Mouse (Mus musculus) cerebellum, adult 9-10 months (tissue): ENCODE measurements around the gene Olfm4.

ENCODE experiments used
- DNase-seq: peaks from one replicate; pipeline ENCODE4 v3.0.0; 2022

The Olfm4 gene

DNA sequence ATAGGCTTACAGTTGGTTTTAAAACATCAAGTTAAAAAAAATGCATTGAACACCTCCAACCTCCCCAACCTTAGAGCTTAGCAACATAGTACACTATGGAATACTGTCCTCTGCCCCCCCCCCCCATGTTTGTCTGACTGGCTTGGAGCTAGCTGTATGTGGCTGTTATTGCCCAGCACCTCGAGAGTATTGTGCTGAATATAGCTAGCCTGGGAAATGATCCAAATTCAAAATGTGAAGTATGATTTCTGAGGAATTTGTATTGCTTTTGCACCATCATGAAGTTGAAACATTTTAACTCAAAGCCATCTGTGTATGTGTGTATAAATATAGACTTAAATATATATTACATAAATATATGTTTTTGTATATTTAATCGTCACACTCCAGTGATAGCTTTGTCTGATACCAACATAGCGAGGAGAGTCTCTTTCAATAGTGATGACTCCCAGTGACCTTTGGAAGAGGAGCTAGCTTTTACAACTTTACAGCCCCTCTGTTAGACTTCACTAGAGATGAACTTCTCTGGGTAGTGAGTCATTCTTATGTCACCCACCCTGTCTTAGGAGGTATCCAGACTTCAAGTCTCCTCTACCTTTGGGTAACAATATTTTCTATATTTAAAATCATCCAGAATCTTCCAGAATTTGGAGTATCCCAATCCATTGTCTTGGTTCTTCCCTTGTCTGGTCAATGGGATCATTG lies 45.6 kb downstream of the Olfm4 start:
- no peak for DNase-seq

DNA sequence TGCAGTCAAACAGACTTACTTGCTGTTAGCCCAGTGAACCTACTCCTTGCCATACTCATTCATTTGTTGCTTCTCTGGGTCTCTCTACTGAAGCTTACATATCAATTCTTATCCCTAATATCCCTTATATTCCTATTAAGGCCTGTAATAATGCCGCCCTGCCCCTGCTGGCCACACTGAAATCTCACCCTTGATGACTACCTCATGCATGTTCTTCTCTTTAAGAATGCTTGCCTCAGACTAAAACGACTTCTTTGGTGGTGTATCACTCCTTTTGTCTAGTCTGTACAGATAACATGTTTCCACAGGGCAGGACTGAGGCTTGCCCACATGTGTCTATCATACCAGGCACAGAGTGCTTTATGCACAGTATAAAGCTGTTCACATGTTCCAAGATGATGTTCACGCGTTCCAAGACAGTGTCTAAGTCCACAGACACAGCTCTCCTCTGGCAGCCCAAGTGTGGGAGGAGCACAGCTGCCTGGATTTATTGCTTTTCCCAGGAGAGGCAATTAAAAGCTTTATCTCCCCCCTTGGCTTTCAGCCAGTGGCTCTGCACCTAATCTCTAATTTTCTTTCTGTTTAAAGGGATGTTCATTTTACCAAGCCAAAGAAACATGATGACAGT lies 55.9 kb downstream of the Olfm4 start:
- no peak for DNase-seq

GRCm38 (mm10) chr14:80046104-80046734 lies 62.3 kb downstream of the Olfm4 start:
- no peak for DNase-seq

DNA sequence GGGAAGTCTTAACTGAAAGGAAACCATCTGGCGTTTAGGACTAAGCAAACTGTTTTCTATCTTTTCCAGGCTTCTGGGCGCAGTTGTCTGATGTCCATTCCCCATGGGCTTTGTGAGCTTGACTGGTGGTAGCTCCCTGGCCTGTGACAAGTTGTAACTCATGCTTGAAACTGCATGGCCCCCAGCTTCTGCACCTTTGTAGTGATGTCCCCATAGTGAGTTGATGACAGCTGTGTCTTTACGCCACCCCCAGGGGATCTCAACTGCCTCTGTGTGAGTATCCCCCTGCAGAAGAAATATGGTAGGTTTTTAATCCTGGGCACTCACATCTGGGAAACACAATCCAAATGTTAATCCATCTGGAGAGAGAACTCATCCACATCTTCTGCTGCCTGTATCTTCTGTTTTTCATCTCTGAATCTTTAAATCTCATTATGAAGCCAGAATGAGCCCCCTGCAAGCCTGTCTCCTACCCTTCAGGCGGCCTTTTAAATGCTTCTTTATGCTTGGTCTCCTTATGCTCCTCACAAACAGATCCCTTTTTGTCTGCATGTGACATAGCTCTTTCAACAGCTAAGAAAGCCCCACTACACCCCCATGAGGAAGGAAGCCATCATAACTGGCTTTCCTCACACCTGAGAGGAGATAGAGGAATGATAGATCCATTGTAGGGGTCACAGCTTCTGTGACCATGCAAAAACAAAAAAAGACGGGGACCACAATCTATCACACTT lies 63.7 kb downstream of the Olfm4 start:
- no peak for DNase-seq

GRCm38 (mm10) chr14:80055725-80056124 lies 71.8 kb downstream of the Olfm4 start:
- DNase-seq, result no peak

DNA sequence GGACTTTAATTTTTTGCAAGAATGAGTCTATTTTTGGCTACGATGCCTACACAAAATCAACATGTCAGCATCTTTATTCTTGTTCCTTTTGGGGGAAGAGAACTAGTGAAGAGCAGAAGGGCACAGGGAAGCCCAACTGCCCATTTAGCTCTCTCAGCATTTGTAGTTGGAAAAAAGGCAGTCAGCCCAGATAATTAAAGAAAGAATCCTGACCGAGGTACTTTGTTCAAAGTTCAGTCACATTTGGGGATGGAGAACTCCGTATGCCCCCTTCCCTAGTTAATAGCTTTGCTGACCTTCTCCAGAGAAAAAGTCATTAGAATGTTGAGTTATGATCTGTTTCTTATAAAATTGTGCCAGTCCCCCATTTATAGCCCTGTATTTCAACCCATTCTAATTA lies 77.8 kb downstream of the Olfm4 start:
- no peak for DNase-seq

- no peak for DNase-seq
These were observed 79.0 kb downstream of the Olfm4 start for GRCm38 (mm10) chr14:80062896-80063295.

DNA sequence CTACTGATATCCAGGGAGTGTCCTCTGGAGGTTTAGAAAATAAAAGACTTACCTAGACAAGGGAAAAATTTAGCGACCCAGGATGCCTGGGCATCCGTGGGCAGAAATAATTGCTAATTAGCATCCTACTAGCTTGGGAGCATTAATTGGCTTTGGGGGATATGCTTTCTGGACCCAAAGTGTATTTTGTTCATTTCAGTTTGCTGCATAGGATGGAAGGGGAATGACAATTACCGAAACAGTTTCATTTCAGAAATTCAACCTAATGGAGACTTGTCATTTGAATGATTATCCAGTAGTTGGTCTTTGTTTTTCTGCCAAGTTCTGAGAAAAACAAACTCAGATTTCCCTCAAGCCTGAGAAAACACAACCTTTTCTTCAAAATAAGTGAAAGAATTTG lies 86.7 kb downstream of the Olfm4 start:
- peak; percentile 5 for DNase-seq
